Mouse (Mus musculus) liver, adult 10 weeks (tissue): Measurements from ENCODE around the gene Pip5k1b. TPM values are rescaled to one million over a fixed set of nuclear protein-coding genes. Genes with fewer than 3 reads are reported as not detected.

Experiments
- polyA plus RNA-seq: library from polyadenylated mRNA; stranded (reverse); fragments of 350-450 nt; fragmentation: Illumina TruSeq; extraction: RNeasy Lipid Tissue Mini Kit (QIAGEN cat#74804); gene quantifications from one replicate; pipeline ENCODE4 v1.2.3, GENCODE M21; 2014; ENCODE audit warnings: low read depth, low replicate concordance

The Pip5k1b gene
- 0.13 TPM for polyA plus RNA-seq

GRCm38 (mm10) chr19:24555466-24555903, at the start of gene Pip5k1b:
Gene Pip5k1b, minus strand, starts transcription at chr19:24555872.

GRCm38 (mm10) chr19:24476929-24477882, 78.5 kb downstream of the Pip5k1b start, which contains the start of gene Fam122a:
Gene Fam122a, minus strand, starts transcription at chr19:24477356.

GRCm38 (mm10) chr19:24280601-24281228, 275.0 kb downstream of the Pip5k1b start, which contains the start of gene Fxn:
Gene Fxn, minus strand, starts transcription at chr19:24280605.

Other genes starting within 250 kb of the Pip5k1b start
- 2.7 TPM for gene Fam122a, start 78.5 kb downstream of the Pip5k1b start, polyA plus RNA-seq
- not detected for gene Tmem252, start 118.1 kb upstream of the Pip5k1b start, polyA plus RNA-seq